8 mouse cellular contexts compared by ENCODE assay signal in the genomic region with DNA sequence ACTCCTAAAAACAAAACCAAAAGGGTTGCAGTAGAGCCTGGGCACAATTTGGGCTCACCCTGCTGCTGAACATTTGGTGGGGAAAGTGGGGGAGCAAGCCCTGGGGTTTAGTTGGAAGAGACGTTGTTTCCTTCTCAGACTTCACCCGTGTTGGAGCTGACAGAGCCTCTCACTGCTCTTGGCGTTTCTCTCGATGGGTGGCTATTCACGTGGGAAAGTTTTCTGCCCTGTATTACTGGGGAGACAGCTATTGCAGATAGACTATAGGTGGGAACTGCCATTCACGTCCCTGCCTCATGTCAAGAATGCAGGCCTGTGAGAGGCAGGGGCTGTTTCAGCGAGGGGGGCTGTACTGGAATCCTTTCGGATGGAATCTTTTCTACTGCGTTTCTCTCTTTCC. TPM values are rescaled to one million over a fixed set of nuclear protein-coding genes. Genes with fewer than 3 reads are reported as not detected.
DNase-seq lines count a peak whose midpoint lies in the region; ATAC-seq and TF ChIP-seq lines count a peak whose summit lies in the region.

No protein-coding gene starts in this region.

- H3K27me3 ChIP-seq in heart, embryonic 14.5 days (ENCODE audit: control insufficient read depth, insufficient read depth, low read length): no peaks in the 10 kb centered on the region
- H3K27me3 ChIP-seq in forebrain, embryonic 16.5 days (replicated peaks; ENCODE audit: control insufficient read depth, insufficient read depth, low read length): no peaks in the 10 kb centered on the region
- no peaks in the 10 kb centered on the region for H3K27me3 ChIP-seq in liver, postnatal 0 days (ENCODE audit: insufficient read depth, low read length)

- no peak for TF ChIP-seq CTCF in liver, postnatal 0 days (IDR thresholded peaks at IDR 0.05; ENCODE audit: low read depth)

- WGBS in heart, embryonic 14.5 days: 25% methylated on average over 9 of the region's 9 CpGs
- 6% methylated on average over 9 of the region's 9 CpGs for WGBS in forebrain, embryonic 16.5 days
- WGBS in liver, postnatal 0 days (ENCODE audit: insufficient replicate concordance): 60% methylated on average over 9 of the region's 9 CpGs

- peak overlapping the region; percentile 90 to 94 for H3K27ac ChIP-seq in heart, embryonic 14.5 days (replicated peaks in 1 of 2; ENCODE audit: control insufficient read depth in 1 of 2, insufficient read depth in 1 of 2, low read depth in 2 of 2, low read length in 2 of 2)
- 0 out of 2 replicates have a peak overlapping the region, but pooled peaks have one; percentile 47 for H3K27ac ChIP-seq in brown adipose tissue, adult 24 weeks (replicated peaks; ENCODE audit: low read depth, low read length)
- peak overlapping the region; percentile 77 for H3K27ac ChIP-seq in forebrain, embryonic 16.5 days (ENCODE audit: low read length)
- H3K27ac ChIP-seq in liver, postnatal 0 days (ENCODE audit: low read depth): peak overlapping the region; percentile 74

- H3K4me1 ChIP-seq in heart, embryonic 14.5 days (ENCODE audit: control insufficient read depth in 2 of 2, insufficient read depth in 2 of 2, low read length in 2 of 2): peaks cover 36 to 64% of the 10 kb centered on the region in 2 experiments
- H3K4me1 ChIP-seq in brown adipose tissue, adult 24 weeks (ENCODE audit: control insufficient read depth, insufficient read depth, insufficient read length, low read length): peaks cover 10% of the 10 kb centered on the region
- peaks cover 53% of the 10 kb centered on the region for H3K4me1 ChIP-seq in forebrain, embryonic 16.5 days (replicated peaks; ENCODE audit: control insufficient read depth, insufficient read depth, low read length)
- peaks cover 56% of the 10 kb centered on the region for H3K4me1 ChIP-seq in liver, postnatal 0 days (ENCODE audit: insufficient read depth)

- DNase-seq in heart, postnatal 14 days: no peak
- no peak for DNase-seq in liver, postnatal 0 days
- no peak for DNase-seq in adrenal gland, postnatal 4 days (ENCODE audit: low spot score in 2 of 2)
- DNase-seq in layer of hippocampus, adult 8-10 months (ENCODE audit: low spot score in 2 of 2): no peak
- DNase-seq in cerebellum, adult 8-10 months: no peak

- H3K36me3 ChIP-seq in heart, embryonic 14.5 days (ENCODE audit: control insufficient read depth, insufficient read depth, low read length): no peaks in the 10 kb centered on the region
- no peaks in the 10 kb centered on the region for H3K36me3 ChIP-seq in forebrain, embryonic 16.5 days (ENCODE audit: control insufficient read depth, insufficient read depth)
- 0 out of 2 replicates have a peak, but pooled peaks cover 2% of the 10 kb centered on the region for H3K36me3 ChIP-seq in liver, postnatal 0 days (replicated peaks; ENCODE audit: insufficient read depth, low read length)

- peak overlapping the region; percentile 53 for H3K4me2 ChIP-seq in heart, embryonic 14.5 days (ENCODE audit: low read length)
- peak overlapping the region; percentile 26 for H3K4me2 ChIP-seq in forebrain, embryonic 16.5 days (ENCODE audit: low read length)
- H3K4me2 ChIP-seq in liver, postnatal 0 days (ENCODE audit: low read depth, low read length): peak overlapping the region; percentile 36

- no peak for TF ChIP-seq EP300 in liver, postnatal 0 days (IDR thresholded peaks at IDR 0.05; ENCODE audit: low read depth)

- no peak for ATAC-seq in heart, embryonic 14.5 days (ENCODE audit: insufficient number of reproducible peaks, insufficient read depth, low FRiP score, low read depth)
- ATAC-seq in forebrain, embryonic 16.5 days: peak; percentile 52
- ATAC-seq in liver, postnatal 0 days: no peak

- H3K9me3 ChIP-seq in heart, embryonic 14.5 days (ENCODE audit: control insufficient read depth, low read length): no peaks in the 10 kb centered on the region
- no peaks in the 10 kb centered on the region for H3K9me3 ChIP-seq in forebrain, embryonic 16.5 days (ENCODE audit: control insufficient read depth, low read length)
- no peaks in the 10 kb centered on the region for H3K9me3 ChIP-seq in liver, postnatal 0 days (ENCODE audit: low read length)

- intact Hi-C loops in heart, postnatal 14 days (cut with DNase I): no loop called here

- H3K9ac ChIP-seq in heart, embryonic 14.5 days (ENCODE audit: low read length): peak overlapping the region; percentile 47
- H3K9ac ChIP-seq in forebrain, embryonic 16.5 days (replicated peaks; ENCODE audit: low read depth, low read length): peak overlapping the region; percentile 30; the same call in 1 of the 2 replicates
- 0 out of 2 replicates have a peak overlapping the region, but pooled peaks have one; percentile 3 for H3K9ac ChIP-seq in liver, postnatal 0 days (replicated peaks)

- no peak overlapping the region for H3K4me3 ChIP-seq in heart, embryonic 14.5 days (ENCODE audit: control insufficient read depth in 1 of 2, insufficient read depth in 1 of 2, low read depth in 1 of 2, low read length in 2 of 2)
- no peak overlapping the region for H3K4me3 ChIP-seq in brown adipose tissue, adult 24 weeks (ENCODE audit: insufficient read depth, low read depth, low read length)
- no peak overlapping the region for H3K4me3 ChIP-seq in forebrain, embryonic 16.5 days (replicated peaks; ENCODE audit: low read length)
- no peak overlapping the region for H3K4me3 ChIP-seq in liver, postnatal 0 days (ENCODE audit: low read depth, low read length)

RNA-seq across cellular contexts. Expression of a gene that starts 50.5 kb away (rescaled TPM):
- polyA plus RNA-seq in heart, embryonic 14.5 days (2014; fragmentation: Nextera tagmentation; extraction: Ambion mirVana): 12.2 and 14.5 TPM in 2 replicates
- total RNA-seq in heart, postnatal 14 days (2021): 10 to 100 TPM; 23.4 to 23.6 TPM
- 7.2 and 8.1 TPM in 2 replicates for polyA plus RNA-seq in brown adipose tissue, adult 24 weeks (2012; ENCODE audit: insufficient read depth, insufficient read length, missing spikeins)
- polyA plus RNA-seq in forebrain, embryonic 16.5 days (2015; fragmentation: Nextera tagmentation; extraction: Ambion mirVana): 14.6 and 19.5 TPM in 2 replicates
- 5.1 and 6.2 TPM in 2 replicates for polyA plus RNA-seq in liver, postnatal 0 days (2015; fragmentation: Nextera tagmentation; extraction: Ambion mirVana)
- total RNA-seq in adrenal gland, postnatal 4 days (2021): 10 to 100 TPM; 73.9 to 80.1 TPM
- total RNA-seq in layer of hippocampus, adult 8-10 months (2022): 10 to 100 TPM; 22.9 to 29.1 (median 26.8) TPM
